Mouse (Mus musculus) B cell, adult 2 months (primary cell): ENCODE measurements at regions not wholly inside any gene's neighbourhood (a gene's known extent, or its start where the extent isn't known, plus 50 kb on each side); places are given as distances from the start of the nearest gene placed in this dataset.
A peak's percentile ranks its signal among the peaks of the same experiment; 100 is the strongest.
"Not testable (repeated sequence)": the region's sequence is repeated elsewhere in the genome, so short reads cannot be mapped to it uniquely, and the experiment has no call there.

Experiments
- DNase-seq, 2 experiments: peaks; one replicate each; pipeline ENCODE4 v3.0.0; 2022

DNA sequence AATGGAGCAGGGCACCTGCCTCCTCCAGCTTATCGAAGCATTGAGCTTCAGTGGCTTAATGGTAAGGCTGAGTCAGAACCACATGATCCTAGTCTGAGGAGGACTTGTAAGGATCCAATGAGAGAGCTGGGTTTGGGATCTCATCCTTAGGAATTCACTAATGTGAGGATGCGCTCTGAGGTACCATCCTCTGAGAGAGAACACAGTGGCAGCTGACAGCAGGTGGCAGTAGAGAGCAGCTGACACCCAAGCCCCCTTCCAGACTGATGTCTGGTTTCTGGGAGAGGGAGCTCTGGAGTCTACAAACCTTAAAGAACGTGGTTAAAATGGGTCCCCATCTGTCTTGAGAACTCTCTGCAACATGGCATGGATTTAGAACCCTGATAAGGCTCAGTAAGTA, 137.8 kb downstream of the B3glct start:
- peak; percentile 12 to 19 for DNase-seq

GRCm38 (mm10) chr5:149818812-149819211, 140.8 kb downstream of the B3glct start:
- no peak for DNase-seq

GRCm38 (mm10) chr5:149823821-149824220, 145.8 kb downstream of the B3glct start:
- no peak for DNase-seq

DNA sequence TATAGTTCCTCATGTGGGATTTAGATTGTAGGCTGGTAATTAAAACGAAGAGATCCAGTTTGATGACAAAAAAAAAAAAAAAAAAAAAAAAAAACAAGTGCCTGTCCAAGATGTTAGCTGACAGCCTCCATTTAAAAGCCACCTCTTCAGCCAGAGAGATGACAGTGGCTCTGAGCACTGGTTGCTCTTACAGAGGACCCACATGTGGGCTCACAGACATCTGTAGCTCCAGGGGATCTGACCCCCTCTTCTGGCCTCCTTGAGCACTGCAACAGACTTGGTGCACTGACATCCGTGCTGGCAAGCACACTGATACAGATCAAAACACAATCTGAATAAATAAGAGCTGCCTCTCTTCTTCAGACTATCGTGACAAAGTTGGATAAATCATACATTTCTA, 149.6 kb downstream of the B3glct start:
- no peak for DNase-seq

DNA sequence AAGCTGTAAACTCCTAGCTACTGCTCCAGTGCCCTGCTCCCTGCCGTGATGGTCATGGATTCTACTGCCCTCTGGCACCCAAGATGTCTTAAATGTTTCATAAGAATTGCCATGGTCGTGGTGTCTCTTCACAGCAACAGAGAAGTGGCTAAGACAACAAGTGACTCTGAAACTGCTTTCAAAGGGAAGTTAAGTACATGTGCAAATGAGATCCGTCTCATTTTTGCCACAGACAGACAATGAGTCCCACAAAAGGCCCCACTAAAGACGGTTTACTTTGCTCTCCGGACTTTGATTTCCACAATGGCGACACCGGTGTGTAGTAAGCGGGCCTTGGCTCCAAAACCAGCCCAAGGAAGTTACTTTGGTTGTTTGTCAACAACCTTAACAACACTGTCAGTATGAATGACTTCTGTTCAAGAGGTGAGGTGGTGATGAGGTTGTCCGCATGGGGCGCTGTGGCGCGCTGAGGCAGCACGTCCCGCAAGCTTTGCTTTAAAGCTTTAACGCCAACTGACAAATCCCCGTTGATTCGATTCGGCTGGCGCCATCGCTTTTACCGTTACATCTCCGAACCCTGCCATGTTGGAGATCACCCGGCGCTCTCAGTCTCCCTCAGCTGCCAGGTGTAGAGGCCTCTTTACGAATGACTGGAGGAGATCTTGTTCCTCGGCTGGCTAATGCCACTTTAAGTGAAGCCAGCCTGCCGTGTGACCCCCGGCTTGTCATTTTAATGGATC, 153.3 kb downstream of the B3glct start:
- peak; percentile 57 to 58 for DNase-seq

- no peak for DNase-seq
Measured at GRCm38 (mm10) chr5:149837379-149837778, 159.3 kb downstream of the B3glct start.

GRCm38 (mm10) chr5:149842491-149842890, 164.5 kb downstream of the B3glct start:
- DNase-seq, result no peak

GRCm38 (mm10) chr5:149843310-149843709, 165.3 kb downstream of the B3glct start:
- DNase-seq, result no peak

DNA sequence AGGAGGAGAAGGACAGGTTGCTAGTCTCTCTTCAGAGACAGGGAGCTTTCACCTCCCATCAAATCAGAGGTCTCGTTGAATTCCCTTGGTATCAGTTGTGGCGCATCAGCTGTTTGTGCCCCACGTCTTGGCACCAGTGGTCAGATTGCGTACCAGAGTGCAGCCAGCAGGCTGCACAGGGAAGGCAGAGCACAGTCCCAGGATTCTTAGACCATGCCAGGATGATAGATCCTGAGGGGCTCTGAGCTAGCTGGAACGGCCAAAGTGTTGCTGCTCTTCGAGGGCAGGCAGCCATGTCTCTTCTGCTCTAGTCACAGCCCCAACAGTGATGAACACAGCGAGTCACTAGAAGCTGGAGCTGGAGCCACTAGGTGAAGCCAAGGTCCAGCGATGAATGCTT, 167.2 kb downstream of the B3glct start:
- no peak for DNase-seq

DNA sequence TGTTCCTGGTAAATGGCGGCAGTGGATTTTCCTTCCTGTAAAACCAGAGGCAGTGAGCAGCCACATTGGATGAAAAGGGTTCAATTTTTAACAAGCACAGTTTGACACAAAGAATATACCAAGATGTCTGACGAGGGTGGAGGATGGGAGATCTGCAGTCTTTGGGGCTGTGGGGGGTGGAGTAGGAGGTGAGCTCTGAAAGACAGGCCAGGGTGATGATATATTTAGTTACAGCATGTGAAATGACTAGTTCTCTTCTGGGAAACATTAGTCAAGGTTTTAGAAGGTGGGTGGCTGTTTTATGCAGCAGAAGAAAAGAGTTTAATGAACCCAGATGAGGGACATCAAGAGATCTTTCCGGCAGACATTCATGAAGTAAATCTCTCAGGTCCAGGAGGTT, 170.0 kb upstream of the Rxfp2 start:
- no peak for DNase-seq

GRCm38 (mm10) chr5:149851011-149851410, 167.5 kb upstream of the Rxfp2 start:
- peak; percentile 53 to 57 for DNase-seq

DNA sequence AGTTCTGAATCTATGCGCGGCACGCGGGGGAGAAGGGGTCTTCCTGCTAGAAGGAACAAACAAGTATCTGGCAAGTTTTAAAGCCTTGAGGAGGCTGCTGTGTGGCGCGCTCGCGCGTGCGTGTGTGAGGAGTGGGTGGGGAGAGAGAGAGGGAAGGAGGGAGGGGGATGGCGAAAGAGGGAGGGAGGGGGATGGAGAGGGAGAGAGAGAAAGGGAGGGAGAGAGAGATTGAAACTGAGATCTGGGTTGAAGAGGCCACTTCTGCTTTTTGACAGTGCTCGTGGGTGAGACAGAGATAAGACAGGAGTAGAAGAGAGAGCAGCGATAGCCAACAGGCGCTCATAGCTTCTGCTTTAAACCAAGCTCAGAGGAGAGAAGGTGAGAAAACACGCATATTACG, 166.0 kb upstream of the Rxfp2 start:
- peak; percentile 25 to 35 for DNase-seq

DNA sequence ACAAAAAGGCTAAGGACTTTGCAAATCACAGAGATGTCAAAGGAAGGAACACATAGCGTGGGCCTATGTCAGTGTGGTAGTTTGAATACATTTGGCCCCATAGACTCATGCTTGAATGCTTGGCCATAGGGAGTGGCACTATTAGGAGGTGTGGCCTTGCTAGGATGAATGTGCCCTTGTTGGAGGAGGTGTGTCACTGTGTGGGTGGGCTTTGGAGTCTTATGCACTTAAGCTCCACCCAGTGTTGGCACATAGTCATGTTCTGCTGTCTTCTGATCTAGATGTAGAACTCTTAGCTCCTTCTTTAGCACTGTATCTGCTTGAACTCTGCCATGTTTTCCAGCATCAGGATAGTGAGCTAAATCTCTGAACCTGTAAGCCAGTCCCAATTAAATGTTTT, 162.4 kb upstream of the Rxfp2 start:
- no peak for DNase-seq

DNA sequence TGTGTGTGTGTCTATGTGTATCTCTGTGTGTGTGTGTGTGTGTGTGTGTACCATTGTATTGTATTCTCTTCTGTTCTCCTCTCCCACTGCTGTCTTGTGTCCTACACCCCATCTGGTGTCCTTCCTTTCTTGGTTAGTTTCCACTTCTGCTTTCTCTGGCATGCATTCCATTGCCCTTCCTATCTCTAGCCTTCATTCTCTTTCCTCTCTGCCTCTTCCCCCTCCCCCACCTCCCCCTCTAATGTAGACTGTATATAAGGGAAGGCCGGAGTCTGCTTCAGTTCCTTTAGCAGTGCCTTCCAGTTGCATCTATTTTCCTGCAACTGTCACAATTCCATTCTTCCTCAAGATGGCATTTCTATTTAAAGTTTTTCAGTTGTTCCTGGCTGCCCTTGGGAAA, 161.5 kb upstream of the Rxfp2 start:
- DNase-seq, result no peak

- peak; percentile 4 to 5 for DNase-seq
Measured at GRCm38 (mm10) chr5:149861489-149861962, 156.9 kb upstream of the Rxfp2 start.

- no peak for DNase-seq
Measured at GRCm38 (mm10) chr5:149867926-149868325, 150.5 kb upstream of the Rxfp2 start.

DNA sequence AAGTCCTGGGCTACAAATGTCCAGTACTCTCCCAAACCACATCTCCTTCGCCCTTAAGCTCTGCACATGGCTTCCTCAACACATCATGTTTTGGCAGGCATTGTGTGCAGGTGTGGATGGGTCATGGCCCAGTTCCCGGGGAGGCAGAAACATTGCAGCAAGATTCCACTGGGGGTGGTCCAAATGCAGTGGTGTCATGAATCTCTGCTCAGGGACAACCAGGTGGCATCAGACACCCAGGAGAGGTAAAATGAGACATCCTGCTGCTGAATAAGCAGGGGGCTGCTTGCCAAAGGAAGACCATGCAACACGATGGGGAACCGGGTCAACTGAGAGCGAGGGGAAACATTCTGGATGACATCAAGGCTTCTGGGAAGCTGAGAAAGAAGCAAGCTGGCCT, 149.0 kb upstream of the Rxfp2 start:
- no peak for DNase-seq

DNA sequence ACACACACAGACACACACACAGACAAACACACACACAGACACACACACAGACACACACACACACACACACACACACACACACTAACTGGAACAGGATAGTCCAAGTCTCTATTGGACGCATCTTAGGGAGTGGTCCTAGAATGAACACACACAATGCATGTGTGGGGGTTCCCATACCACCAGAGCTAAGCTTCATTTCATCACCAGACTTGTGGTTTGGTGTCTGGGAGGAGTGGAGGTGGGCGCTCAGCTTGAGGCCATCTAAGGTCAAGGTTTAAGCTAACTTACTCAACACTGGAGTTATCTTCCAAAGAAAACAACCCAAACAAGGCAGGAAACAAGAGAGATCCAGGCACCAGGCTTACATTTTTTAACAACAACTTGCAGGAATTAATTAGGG, 147.9 kb upstream of the Rxfp2 start:
- no peak for DNase-seq

DNA sequence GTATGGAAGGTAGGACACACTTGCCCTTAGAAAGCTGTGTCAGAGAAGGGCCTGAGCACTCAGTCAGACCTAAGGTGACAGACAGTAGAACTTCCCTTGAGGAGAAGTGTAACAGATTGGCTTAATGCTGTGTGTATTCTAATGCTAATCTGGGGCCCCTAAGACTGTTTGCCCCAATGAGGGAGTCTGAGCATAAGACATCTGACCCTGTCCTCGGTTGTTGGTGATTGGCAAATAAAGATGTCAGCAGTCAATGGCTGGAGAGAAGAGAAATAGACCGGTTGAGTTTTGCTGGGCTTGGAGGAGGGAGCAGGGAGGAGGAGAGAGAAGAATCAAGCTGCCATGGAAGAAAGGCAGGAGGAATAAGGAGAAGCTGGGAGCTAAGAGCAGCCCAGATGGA, 147.0 kb upstream of the Rxfp2 start:
- DNase-seq, result no peak

- DNase-seq, result no peak
Measured at GRCm38 (mm10) chr5:149873482-149874002, 144.9 kb upstream of the Rxfp2 start.

DNA sequence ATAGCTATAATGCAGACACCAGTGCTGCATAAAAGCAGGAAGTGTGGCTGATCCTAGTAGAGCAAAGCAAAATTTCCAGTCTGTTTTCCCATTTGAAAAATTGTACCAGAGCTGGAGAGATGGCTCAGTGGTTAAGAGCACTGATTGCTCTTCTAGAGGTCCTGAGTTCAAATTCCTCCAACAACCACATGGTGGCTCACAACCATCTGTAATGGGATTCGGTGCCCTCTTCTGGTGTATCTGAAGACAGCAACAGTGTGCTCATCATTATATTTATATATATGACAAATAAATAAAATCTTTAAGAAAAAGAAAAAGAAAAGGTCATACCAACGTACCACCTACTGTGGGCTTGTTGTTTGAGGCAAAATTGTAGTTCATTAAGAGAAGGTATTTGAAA, 144.1 kb upstream of the Rxfp2 start:
- no peak for DNase-seq

GRCm38 (mm10) chr5:149892453-149892852, 126.0 kb upstream of the Rxfp2 start:
- not testable (repeated sequence) for DNase-seq

DNA sequence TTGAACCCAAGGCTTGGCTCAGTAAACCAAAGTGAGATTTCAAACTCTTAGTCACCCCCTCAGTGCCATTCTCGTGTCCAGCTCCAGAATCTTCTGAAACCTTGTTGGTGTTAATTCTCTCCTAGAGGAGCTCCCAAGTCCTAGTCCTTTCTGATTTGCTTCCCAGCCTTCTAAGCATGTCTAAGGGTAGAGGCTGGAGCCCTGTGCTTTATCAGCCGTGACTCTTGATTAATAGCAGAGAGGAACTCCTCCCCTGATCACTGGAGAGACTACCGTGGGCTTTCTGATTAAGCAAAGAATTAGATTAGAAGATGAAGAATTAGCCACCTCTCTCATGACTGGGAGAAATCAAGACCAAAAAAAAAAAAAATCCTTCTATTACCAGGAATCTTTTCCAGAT, 111.5 kb upstream of the Rxfp2 start:
- DNase-seq, result no peak

DNA sequence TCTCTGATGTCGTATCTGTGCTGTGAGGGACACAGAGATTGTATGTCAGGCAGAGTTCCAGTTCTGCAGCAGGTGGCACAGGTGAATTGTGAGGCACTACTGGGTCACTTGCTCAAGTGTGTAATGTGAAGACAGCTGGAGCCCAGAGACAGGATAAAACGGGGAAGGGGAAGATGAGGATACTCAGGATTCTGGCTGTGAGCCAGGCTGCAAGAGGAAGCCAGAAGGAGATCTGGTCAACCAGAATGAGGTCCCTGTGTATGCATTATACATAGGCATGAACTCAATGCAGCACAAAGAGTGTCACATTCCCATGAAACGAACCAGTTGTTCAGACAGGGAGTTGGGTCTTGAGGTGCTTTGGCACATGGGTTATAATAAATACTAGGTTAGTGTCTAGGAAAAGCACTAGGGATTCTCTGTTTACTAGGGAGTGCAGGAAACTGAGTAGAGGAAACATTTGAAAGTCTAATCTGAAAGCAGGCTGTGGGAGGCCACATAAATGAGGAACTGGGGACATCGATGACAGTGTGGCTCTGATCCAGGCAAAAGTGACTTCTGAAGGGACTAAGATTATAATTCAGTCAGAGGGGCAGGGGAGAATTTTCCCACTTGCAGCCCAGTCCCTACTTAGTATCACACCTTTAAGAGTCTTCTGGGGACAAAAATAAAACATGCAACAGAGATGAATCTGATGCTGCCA, 109.9 kb upstream of the Rxfp2 start:
- no peak for DNase-seq
